Mouse (Mus musculus): ENCODE data around the gene Gm3285.
A peak's percentile ranks its signal among the peaks of the same experiment; 100 is the strongest.

Gene Gm3285

DNA sequence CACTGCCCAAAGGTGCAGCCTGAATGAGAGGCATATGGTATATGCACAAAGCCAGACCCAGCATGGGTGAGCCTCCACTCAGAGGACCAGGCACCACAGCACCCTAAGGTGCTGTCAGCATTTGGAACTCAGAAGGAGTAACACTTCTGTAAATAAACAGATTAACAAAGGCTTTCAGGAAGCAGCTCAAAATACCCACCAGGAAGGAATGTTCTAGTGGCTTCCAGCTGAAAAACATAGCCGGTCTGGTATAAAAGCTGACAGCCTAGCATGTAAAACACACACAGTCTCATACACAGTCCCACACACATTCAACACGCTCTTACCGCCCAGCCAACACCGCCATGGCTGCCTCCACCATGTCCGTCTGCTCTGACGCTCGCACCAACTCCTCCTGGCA is at the start of gene Gm3285:
Gene Gm3285, plus strand, starts transcription at position 301 of the 400 bp plus-strand sequence.
- no peak for DNase-seq (ENCODE audit: low read depth, low spot score)

GRCm38 (mm10) chr10:77814382-77814781 is 47.4 kb upstream of the Gm3285 start, which contains the start of gene Gm2696:
TSS of gene Gm2696 (plus strand) at chr10:77814682.
- DNase-seq (ENCODE audit: low read depth, low spot score) = no peak

DNA sequence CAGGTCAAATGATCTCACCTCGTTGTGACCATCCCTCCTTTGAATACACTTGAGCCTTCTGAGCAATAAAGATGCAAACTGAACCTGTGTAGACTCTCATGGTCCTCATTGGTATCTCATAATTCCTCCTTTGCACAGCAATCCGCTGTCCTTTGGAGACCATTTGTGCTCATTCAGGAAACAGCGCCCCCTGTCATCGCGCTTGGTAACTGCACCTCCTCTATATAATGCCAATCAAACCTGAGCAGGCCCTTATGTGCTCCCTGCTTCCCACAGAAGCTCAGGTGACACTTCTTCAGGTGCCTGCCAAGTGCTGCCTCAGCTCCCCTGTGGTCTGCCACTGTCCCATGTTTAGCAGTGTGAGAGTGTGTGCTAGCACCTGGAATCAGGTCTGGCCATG is 46.3 kb upstream of the Gm3285 start:
- DNase-seq (ENCODE audit: low read depth, low spot score) = peak; percentile 37

- no peak for DNase-seq (ENCODE audit: low read depth, low spot score)
Observed at GRCm38 (mm10) chr10:77818523-77818922, 43.3 kb upstream of the Gm3285 start.

DNA sequence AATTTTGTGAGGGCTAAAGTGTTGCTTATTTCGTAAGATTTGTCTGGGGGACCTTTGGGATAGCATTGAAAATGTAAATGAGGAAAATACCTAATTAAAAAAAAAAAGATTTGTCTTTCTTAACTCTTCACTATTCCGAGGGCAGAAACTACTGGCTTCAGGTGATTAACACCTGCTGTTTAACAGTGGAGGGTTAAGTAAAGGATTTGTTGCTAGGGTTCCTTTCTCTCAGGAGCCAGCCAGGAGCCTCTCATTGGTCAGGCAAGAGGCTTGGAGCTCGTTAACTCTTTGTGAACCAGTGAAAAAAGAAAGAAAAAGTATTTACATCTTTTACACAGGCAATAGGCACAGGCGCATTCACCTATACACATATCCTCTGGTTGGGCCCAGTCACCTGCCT is 42.6 kb upstream of the Gm3285 start:
- DNase-seq (ENCODE audit: low read depth, low spot score) = no peak

- no peak for DNase-seq (ENCODE audit: low read depth, low spot score)
Observed at GRCm38 (mm10) chr10:77826951-77827350, 34.8 kb upstream of the Gm3285 start, which contains the start of gene Krtap10-4. TSS of gene Krtap10-4 (minus strand) at chr10:77827095.

GRCm38 (mm10) chr10:77835647-77836046 is 26.1 kb upstream of the Gm3285 start, which contains the start of gene Krtap10-10:
TSS of gene Krtap10-10 (plus strand) at chr10:77835947.
- no peak for DNase-seq (ENCODE audit: low read depth, low spot score)

DNA sequence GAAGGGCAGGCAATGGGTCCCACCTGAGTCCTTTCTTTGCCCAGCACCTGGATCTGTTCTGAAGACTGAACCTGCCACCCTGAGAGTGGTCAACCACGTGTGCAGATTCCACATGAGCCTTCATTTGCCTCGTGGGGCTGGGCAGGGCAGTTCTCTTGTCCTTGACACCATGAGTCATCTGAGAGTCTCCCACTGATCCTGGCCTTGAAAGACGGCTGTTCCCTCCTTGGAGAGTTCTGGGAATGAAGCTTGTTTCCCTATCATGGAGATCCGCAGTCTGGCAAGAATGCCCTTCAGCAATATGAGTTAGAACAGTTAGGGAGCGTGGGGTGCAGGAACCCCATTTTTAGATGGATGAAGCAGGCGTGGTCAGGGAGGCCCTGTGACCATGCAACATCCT is 22.8 kb upstream of the Gm3285 start:
- no peak for DNase-seq (ENCODE audit: low read depth, low spot score)

GRCm38 (mm10) chr10:77846503-77846902 is 15.3 kb upstream of the Gm3285 start, which contains the start of gene Gm36176:
TSS of gene Gm36176 (plus strand) at chr10:77846803.
- DNase-seq (ENCODE audit: low read depth, low spot score) = no peak

DNA sequence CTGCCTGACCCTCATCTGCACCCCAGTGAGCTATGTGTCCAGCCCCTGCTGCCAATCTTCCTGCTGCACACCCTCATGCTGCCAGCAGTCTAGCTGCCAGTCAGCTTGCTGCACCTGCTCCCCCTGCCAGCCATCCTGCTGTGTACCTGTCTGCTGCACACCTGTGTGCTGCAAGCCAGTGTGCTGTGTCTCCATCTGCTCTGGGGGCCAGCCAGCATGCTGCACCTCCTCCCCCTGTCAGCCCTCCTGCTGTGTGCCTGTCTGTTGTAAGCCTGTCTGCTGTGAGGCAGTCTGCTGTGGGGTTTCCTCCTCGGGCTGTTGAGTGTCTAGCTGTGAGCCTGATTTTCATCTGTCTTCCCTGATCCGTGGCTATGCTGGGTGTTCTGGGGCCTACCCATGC is 14.8 kb upstream of the Gm3285 start:
- no peak for DNase-seq (ENCODE audit: low read depth, low spot score)

- no peak for DNase-seq (ENCODE audit: low read depth, low spot score)
Observed at GRCm38 (mm10) chr10:77847538-77847937, 14.2 kb upstream of the Gm3285 start.

DNA sequence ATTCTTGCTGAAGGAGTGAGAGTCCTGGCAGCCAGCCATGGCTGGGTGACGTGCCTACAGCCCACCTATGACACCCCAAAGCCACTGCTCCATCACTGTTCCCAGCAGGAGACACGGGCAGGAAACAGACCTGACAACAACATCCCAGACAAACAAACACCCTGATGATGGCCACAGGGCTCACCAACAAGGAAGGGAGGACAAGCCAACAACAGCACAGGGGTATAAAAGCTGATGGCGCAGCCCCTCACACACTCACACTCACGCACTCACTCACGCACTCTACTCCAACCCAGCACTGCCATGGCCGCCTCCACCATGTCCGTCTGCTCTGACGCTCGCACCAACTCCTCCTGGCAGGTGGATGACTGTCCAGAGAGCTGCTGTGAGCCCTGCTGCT is 9.2 kb upstream of the Gm3285 start, which contains the start of gene Gm10318:
Gene Gm10318, plus strand, starts transcription at position 301 of the 400 bp plus-strand sequence.
- DNase-seq (ENCODE audit: low read depth, low spot score) = no peak

- DNase-seq (ENCODE audit: low read depth, low spot score) = peak; percentile 72
Observed at GRCm38 (mm10) chr10:77864067-77864761, 2.4 kb downstream of the Gm3285 start.

DNA sequence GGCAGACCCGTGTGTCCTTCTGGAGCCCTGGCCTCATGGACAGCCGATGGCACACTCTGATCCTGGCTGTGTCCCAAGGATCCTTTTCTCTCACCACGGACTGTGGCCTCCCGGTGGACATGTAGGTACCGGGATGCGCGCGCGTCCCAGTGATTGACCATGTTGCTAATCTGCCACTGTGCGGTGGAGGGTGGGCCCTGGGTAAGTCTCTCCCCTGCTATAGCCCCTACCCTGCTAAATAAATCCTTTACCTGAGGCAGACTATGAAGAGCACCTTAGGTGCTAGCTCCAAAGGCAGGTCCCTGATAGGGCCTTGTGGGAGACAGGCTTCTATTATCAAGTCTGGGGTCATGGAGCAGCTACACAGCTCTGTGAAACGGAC is 3.0 kb downstream of the Gm3285 start:
- DNase-seq (ENCODE audit: low read depth, low spot score) = no peak

- peak; percentile 16 for DNase-seq (ENCODE audit: low read depth, low spot score)
Observed at GRCm38 (mm10) chr10:77867546-77867945, 5.8 kb downstream of the Gm3285 start.

- DNase-seq (ENCODE audit: low read depth, low spot score) = no peak
Observed at GRCm38 (mm10) chr10:77869651-77870050, 7.9 kb downstream of the Gm3285 start.

GRCm38 (mm10) chr10:77878985-77879384 is 17.2 kb downstream of the Gm3285 start:
- DNase-seq (ENCODE audit: low read depth, low spot score) = no peak

DNA sequence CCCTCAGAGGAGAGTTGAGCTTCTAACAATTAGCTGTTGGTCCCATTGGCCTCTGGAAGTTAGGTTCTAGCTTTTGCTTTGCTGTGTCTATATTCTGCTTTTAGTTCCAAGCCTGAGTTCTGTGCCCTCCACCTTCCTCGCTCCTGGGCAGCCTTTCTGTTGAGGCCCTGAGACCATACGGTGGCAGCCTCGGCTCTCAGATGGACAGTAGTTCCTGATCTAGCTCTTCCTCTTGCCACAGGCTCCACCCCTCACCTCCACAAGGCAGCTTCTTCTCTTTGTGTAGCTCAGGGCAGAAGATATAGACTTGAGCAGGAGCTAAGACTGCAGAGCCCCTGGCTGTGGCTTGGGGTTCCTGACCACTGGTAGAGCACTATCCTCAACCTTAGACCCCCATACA is 18.5 kb downstream of the Gm3285 start:
- DNase-seq (ENCODE audit: low read depth, low spot score) = no peak

DNA sequence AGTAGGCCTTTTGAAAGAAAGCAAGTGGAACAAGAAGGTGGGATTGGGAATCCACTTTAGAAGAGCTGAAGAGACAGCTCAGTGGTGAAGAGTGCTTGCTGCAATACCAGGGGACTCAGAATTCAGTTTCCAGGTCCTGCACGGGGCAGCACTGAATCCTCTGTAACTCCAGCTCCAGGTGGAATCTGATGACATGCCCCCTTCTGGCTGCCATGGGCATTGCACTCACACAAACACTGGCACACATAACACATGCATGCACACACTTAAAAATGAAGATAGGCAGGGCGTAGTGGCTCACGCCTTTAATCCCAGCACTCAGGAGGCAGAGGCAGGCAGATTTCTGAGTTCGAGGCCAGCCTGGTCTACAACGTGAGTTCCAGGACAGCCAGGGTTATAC is 20.8 kb downstream of the Gm3285 start:
- DNase-seq (ENCODE audit: low read depth, low spot score) = no peak

GRCm38 (mm10) chr10:77886007-77886747 is 24.4 kb downstream of the Gm3285 start:
- DNase-seq (ENCODE audit: low read depth, low spot score) = peak; percentile 43

DNA sequence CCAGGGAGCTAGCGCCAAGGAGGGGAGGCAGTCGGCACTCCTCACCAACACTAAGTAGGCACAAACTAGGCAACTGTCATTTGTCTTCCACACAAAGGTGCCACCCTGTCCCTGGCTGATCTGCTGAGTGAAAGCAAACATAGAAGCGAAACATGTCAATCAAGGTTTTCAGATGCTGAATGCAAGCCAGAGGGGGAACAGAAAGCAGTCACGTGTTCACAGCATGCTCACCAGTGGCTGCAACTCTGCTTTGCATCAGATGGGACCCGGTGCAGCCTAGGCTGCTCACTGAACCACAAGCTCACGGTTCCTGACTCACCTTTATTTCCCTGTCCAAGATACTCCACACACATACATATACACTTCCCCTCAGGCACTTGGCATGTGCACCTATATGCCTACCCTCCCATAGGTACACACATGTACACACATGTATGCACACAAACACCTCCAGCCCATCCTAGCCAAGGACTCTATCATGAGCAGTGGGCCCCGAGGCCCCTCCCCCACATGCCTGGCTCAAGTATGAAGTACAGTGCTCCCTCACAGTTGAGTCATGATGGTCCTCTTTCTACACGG is 29.3 kb downstream of the Gm3285 start:
- no peak for DNase-seq (ENCODE audit: low read depth, low spot score)

GRCm38 (mm10) chr10:77895562-77895961 is 33.8 kb downstream of the Gm3285 start:
- no peak for DNase-seq (ENCODE audit: low read depth, low spot score)

All from forelimb bud, embryonic 11.5 days (tissue).